Mouse (Mus musculus): ENCODE results near the gene Fam172a.

DNA sequence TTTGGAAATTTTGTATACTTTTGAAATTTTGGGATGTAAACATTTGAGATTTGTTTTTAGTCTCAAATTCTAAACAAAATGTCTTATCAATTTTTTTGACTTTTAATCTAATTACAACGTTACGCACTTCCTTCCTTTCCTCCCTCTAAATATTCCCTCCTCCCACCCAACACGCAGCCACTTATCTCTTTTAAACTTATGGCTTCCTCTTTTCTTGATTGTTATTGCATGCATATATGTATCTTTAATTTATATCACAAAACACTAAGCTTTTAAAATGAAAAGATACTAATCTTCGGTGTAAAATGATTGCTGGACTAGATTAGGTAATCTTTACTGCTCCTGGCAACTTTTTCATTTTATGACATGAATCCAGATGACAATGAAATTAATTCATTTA is 124.3 kb downstream of the Fam172a start:
- no peak for TF ChIP-seq POLR2A (IDR thresholded peaks at IDR 0.05; ENCODE audit: extremely low read depth, insufficient read depth, low read length)
- TF ChIP-seq CTCF (IDR thresholded peaks at IDR 0.05; ENCODE audit: extremely low read depth, insufficient read depth, low read length): no peak

Data from cortical plate, adult 2 months (tissue).